Mouse (Mus musculus) C3H10T1/2 (cell line): Measurements from ENCODE around the gene Lyve1. TPM values are rescaled to one million over a fixed set of nuclear protein-coding genes. Genes with fewer than 3 reads are reported as not detected.

ENCODE experiments used
- polyA plus RNA-seq, 2 experiments: library from polyadenylated mRNA; unstranded; fragments of >200 nt; fragmentation: generic; extraction: Trizol; gene quantifications; one replicate each; pipeline ENCODE4 v1.2.1; 2012; ENCODE audit warnings: missing spikeins in 2 of 2

The Lyve1 gene
- polyA plus RNA-seq = not detected

DNA sequence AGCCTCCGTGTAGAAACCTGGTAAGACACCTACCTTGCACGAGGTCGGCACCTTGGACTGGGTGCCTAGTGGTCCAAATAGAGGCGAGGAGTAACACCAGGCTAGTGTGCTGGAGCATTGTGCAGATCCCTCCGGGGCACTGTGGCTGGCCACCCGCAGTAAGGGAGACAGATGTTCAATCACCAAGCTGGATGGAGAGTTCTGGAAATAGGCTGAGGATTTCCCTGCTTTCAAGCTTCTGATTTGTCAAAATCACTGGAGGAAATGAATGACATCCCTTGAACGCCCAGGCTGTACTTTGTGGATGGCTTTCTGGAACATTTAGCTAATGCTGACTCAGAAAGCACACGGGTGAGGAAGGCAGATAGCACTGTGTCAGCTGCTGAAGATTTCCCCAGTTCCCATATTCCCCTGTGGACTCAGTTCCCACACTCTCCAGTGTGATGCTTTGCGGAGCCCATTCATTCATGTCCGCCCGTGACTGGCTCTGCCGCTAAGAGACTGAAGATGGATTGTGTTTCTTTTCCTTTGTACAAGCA, at the start of gene Lyve1:
Gene Lyve1, minus strand, starts transcription at position 489 of the 539 bp plus-strand sequence.

GRCm38 (mm10) chr7:110843916-110844874, 18.8 kb downstream of the Lyve1 start, which contains the start of gene Rnf141:
TSS of gene Rnf141 (minus strand) at chr7:110844457.

Other genes with a start within 250 kb of the Lyve1 start
- 1 to 10 TPM in 1 of 2 experiments, under 1 TPM in 1; 0.50 to 7.3 TPM for gene Sbf2, start 248.3 kb downstream of the Lyve1 start, polyA plus RNA-seq
- gene Adm, start 235.6 kb downstream of the Lyve1 start, polyA plus RNA-seq = 1 to 10 TPM in 1 of 2 experiments, under 1 TPM in 1; 0.04 to 1.2 TPM
- 1 to 10 TPM; 1.1 to 6.8 TPM for gene Ampd3, start 95.0 kb downstream of the Lyve1 start, polyA plus RNA-seq
- gene Rnf141, start 18.8 kb downstream of the Lyve1 start, polyA plus RNA-seq = 10 to 100 TPM in 1 of 2 experiments, 1 to 10 TPM in 1; 4.3 to 10.5 TPM
- under 1 TPM; 0.05 to 0.71 TPM for gene Mrvi1, start 119.2 kb upstream of the Lyve1 start, polyA plus RNA-seq
- gene Ctr9, start 165.7 kb upstream of the Lyve1 start, polyA plus RNA-seq = 10 to 100 TPM in 1 of 2 experiments, 1 to 10 TPM in 1; 3.2 to 23.4 TPM
- gene Eif4g2, start 219.8 kb upstream of the Lyve1 start, polyA plus RNA-seq = 100 to 1,000 TPM in 1 of 2 experiments, 10 to 100 TPM in 1; 24.5 to 135 TPM